Mouse (Mus musculus): ENCODE measurements around the gene Shroom3. TPM values are rescaled to one million over a fixed set of nuclear protein-coding genes. Genes with fewer than 3 reads are reported as not detected.
A peak's percentile ranks its signal among the peaks of the same experiment; 100 is the strongest.

Shroom3 gene
- polyA plus RNA-seq, 1 experiment from 2014 or later = 5.6 TPM

GRCm38 (mm10) chr5:92969926-92970325 is 286.7 kb downstream of the Shroom3 start:
- Histone ChIP-seq H3K9ac (no peak overlapping the region), H3K36me3 (ENCODE audit: insufficient read depth) (no peaks in the 10 kb centered on the region; the same call in 1 of the 2 replicates), H3K4me1 (ENCODE audit: insufficient read depth) (no peaks in the 10 kb centered on the region), H3K9me3 (ENCODE audit: low read depth, low read length) (no peaks in the 10 kb centered on the region), H3K27ac (ENCODE audit: low read depth) (no peak overlapping the region; the same call in 1 of the 2 replicates), H3K27me3 (ENCODE audit: insufficient read depth, low read length) (no peaks in the 10 kb centered on the region), H3K4me3 (ENCODE audit: low read depth, low read length) (no peak overlapping the region), H3K4me2 (no peak overlapping the region)
- no peak for TF ChIP-seq CTCF (IDR thresholded peaks at IDR 0.05; ENCODE audit: low read depth)
- no peak; the same call in 1 of the 2 replicates for ATAC-seq (ENCODE audit: insufficient read depth)
- no peak for DNase-seq
- 57% methylated on average over 2 of the region's 2 CpGs for WGBS

- Histone ChIP-seq H3K27me3 (ENCODE audit: insufficient read depth, low read length) (no peaks in the 10 kb centered on the region), H3K4me2 (no peak overlapping the region), H3K36me3 (ENCODE audit: insufficient read depth) (no peaks in the 10 kb centered on the region; the same call in 1 of the 2 replicates), H3K9ac (no peak overlapping the region), H3K9me3 (ENCODE audit: low read depth, low read length) (no peaks in the 10 kb centered on the region), H3K27ac (ENCODE audit: low read depth) (no peak overlapping the region), H3K4me1 (ENCODE audit: insufficient read depth) (no peaks in the 10 kb centered on the region), H3K4me3 (ENCODE audit: low read depth, low read length) (no peak overlapping the region)
- peak; percentile 63 for TF ChIP-seq CTCF (IDR thresholded peaks at IDR 0.05; ENCODE audit: low read depth)
- 30% methylated on average over 7 of the region's 7 CpGs for WGBS
- peak; percentile 79 for DNase-seq
- no peak for ATAC-seq (ENCODE audit: insufficient read depth)
Observed at GRCm38 (mm10) chr5:92970480-92970879, 287.2 kb downstream of the Shroom3 start.

GRCm38 (mm10) chr5:92980393-92980792 is 297.2 kb downstream of the Shroom3 start:
- Histone ChIP-seq H3K4me3 (ENCODE audit: low read depth, low read length) (no peak overlapping the region), H3K27ac (ENCODE audit: low read depth) (no peak overlapping the region), H3K27me3 (ENCODE audit: insufficient read depth, low read length) (no peaks in the 10 kb centered on the region), H3K9ac (no peak overlapping the region), H3K4me2 (no peak overlapping the region), H3K9me3 (ENCODE audit: low read depth, low read length) (no peaks in the 10 kb centered on the region), H3K4me1 (ENCODE audit: insufficient read depth) (no peaks in the 10 kb centered on the region), H3K36me3 (ENCODE audit: insufficient read depth) (no peaks in the 10 kb centered on the region)
- DNase-seq = no peak
- ATAC-seq (ENCODE audit: insufficient read depth) = no peak
- TF ChIP-seq CTCF (IDR thresholded peaks at IDR 0.05; ENCODE audit: low read depth) = no peak
- 77% methylated on average over 6 of the region's 6 CpGs for WGBS

GRCm38 (mm10) chr5:92980862-92981261 is 297.6 kb downstream of the Shroom3 start:
- Histone ChIP-seq H3K4me1 (ENCODE audit: insufficient read depth) (no peaks in the 10 kb centered on the region), H3K4me2 (no peak overlapping the region), H3K36me3 (ENCODE audit: insufficient read depth) (no peaks in the 10 kb centered on the region), H3K9me3 (ENCODE audit: low read depth, low read length) (no peaks in the 10 kb centered on the region), H3K4me3 (ENCODE audit: low read depth, low read length) (no peak overlapping the region), H3K27me3 (ENCODE audit: insufficient read depth, low read length) (no peaks in the 10 kb centered on the region), H3K9ac (no peak overlapping the region), H3K27ac (ENCODE audit: low read depth) (no peak overlapping the region)
- ATAC-seq (ENCODE audit: insufficient read depth) (no peak), DNase-seq (no peak)
- 60% methylated on average over 2 of the region's 2 CpGs for WGBS
- no peak for TF ChIP-seq CTCF (IDR thresholded peaks at IDR 0.05; ENCODE audit: low read depth)

- Histone ChIP-seq H3K4me2 (no peak overlapping the region), H3K9ac (no peak overlapping the region), H3K27ac (ENCODE audit: low read depth) (no peak overlapping the region), H3K4me3 (ENCODE audit: low read depth, low read length) (no peak overlapping the region), H3K27me3 (ENCODE audit: insufficient read depth, low read length) (no peaks in the 10 kb centered on the region), H3K4me1 (ENCODE audit: insufficient read depth) (no peaks in the 10 kb centered on the region), H3K36me3 (ENCODE audit: insufficient read depth) (no peaks in the 10 kb centered on the region), H3K9me3 (ENCODE audit: low read depth, low read length) (no peaks in the 10 kb centered on the region)
- TF ChIP-seq CTCF (IDR thresholded peaks at IDR 0.05; ENCODE audit: low read depth) = peak; percentile 43; the same call in 1 of the 2 replicates
- ATAC-seq (ENCODE audit: insufficient read depth) (no peak), DNase-seq (peak; percentile 49)
Observed at GRCm38 (mm10) chr5:92982673-92983072, 299.4 kb downstream of the Shroom3 start.

GRCm38 (mm10) chr5:92983942-92984341 is 300.7 kb downstream of the Shroom3 start:
- no peak overlapping the region for H3K4me3 ChIP-seq (ENCODE audit: low read depth, low read length)
- H3K27me3 ChIP-seq (ENCODE audit: insufficient read depth, low read length) = no peaks in the 10 kb centered on the region
- ATAC-seq (ENCODE audit: insufficient read depth) (no peak), DNase-seq (peak; percentile 55)
- H3K4me2 ChIP-seq = no peak overlapping the region
- no peak overlapping the region for H3K27ac ChIP-seq (ENCODE audit: low read depth)
- H3K4me1 ChIP-seq (ENCODE audit: insufficient read depth) = no peaks in the 10 kb centered on the region
- peak; percentile 55 for TF ChIP-seq CTCF (IDR thresholded peaks at IDR 0.05; ENCODE audit: low read depth)
- H3K9ac ChIP-seq = no peak overlapping the region
- H3K36me3 ChIP-seq (ENCODE audit: insufficient read depth) = no peaks in the 10 kb centered on the region
- 24% methylated on average over 2 of the region's 2 CpGs for WGBS
- H3K9me3 ChIP-seq (ENCODE audit: low read depth, low read length) = no peaks in the 10 kb centered on the region

GRCm38 (mm10) chr5:92984692-92985091 is 301.5 kb downstream of the Shroom3 start:
- Histone ChIP-seq H3K27ac (ENCODE audit: low read depth) (no peak overlapping the region), H3K4me1 (ENCODE audit: insufficient read depth) (no peaks in the 10 kb centered on the region), H3K4me3 (ENCODE audit: low read depth, low read length) (no peak overlapping the region), H3K27me3 (ENCODE audit: insufficient read depth, low read length) (no peaks in the 10 kb centered on the region), H3K9me3 (ENCODE audit: low read depth, low read length) (no peaks in the 10 kb centered on the region), H3K4me2 (no peak overlapping the region), H3K9ac (no peak overlapping the region), H3K36me3 (ENCODE audit: insufficient read depth) (no peaks in the 10 kb centered on the region)
- WGBS = 27% methylated on average over 1 of the region's 1 CpGs
- ATAC-seq (ENCODE audit: insufficient read depth) (no peak), DNase-seq (no peak)
- TF ChIP-seq CTCF (IDR thresholded peaks at IDR 0.05; ENCODE audit: low read depth) = no peak

- Histone ChIP-seq H3K27me3 (ENCODE audit: insufficient read depth, low read length) (no peaks in the 10 kb centered on the region), H3K4me3 (ENCODE audit: low read depth, low read length) (no peak overlapping the region), H3K9ac (no peak overlapping the region), H3K9me3 (ENCODE audit: low read depth, low read length) (no peaks in the 10 kb centered on the region), H3K36me3 (ENCODE audit: insufficient read depth) (no peaks in the 10 kb centered on the region), H3K4me1 (ENCODE audit: insufficient read depth) (no peaks in the 10 kb centered on the region), H3K4me2 (no peak overlapping the region), H3K27ac (ENCODE audit: low read depth) (no peak overlapping the region)
- WGBS = 85% methylated on average over 2 of the region's 2 CpGs
- ATAC-seq (ENCODE audit: insufficient read depth) = no peak
- DNase-seq = no peak
- TF ChIP-seq CTCF (IDR thresholded peaks at IDR 0.05; ENCODE audit: low read depth) = no peak
Observed at GRCm38 (mm10) chr5:92985391-92985790, 302.2 kb downstream of the Shroom3 start.
